Mouse (Mus musculus): ENCODE data around the gene Cog7.

The Cog7 gene

DNA sequence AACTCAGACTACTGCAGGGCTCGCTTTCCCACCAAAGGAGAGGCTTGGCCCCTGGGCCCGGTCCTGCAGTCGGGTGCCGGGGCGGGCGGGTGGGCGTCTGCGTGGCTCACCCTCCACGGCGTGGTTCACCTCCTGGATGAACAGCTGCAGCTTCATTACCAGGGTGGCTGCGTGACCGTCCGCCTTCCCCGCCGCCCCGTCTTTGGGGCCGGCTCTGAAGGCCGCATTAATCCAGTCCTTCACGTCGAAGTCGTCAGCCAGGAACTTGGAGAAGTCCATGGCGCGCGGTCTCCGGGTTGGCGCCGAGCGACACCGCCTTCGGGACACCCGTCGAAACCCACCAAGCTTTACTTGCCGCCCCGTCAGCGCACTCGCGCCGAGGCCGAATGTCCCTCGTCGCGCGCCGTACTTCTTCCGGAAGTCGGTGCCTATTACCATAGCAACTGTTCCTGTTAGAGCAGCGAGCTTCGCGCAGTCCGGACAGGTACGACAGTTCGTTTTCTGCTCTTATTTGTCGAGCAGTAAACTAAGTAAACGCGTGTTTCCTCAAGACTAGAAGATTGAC lies at the start of gene Cog7:
TSS of gene Cog7 (minus strand) at position 405 of the 565 bp plus-strand sequence.
- DNase-seq = peak; percentile 94

DNA sequence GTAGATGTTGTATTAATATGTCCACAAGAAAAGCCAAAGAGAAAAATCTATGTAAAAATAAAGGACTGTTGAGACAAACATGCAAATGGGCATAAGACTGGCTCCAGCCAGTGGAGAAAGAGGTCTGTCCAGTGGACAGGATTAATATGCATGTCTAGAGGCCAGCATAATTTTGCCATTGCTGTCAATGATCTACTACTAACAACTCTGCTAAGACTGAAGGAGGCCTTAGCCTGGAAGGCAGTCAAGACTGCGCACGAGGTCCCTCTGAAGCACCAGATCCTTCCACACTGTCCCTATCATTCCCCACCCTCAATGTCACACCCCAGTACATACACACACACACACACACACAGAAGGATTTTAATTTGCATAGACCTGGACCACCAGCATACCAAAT lies 40.6 kb upstream of the Cog7 start:
- DNase-seq = peak; percentile 41

DNA sequence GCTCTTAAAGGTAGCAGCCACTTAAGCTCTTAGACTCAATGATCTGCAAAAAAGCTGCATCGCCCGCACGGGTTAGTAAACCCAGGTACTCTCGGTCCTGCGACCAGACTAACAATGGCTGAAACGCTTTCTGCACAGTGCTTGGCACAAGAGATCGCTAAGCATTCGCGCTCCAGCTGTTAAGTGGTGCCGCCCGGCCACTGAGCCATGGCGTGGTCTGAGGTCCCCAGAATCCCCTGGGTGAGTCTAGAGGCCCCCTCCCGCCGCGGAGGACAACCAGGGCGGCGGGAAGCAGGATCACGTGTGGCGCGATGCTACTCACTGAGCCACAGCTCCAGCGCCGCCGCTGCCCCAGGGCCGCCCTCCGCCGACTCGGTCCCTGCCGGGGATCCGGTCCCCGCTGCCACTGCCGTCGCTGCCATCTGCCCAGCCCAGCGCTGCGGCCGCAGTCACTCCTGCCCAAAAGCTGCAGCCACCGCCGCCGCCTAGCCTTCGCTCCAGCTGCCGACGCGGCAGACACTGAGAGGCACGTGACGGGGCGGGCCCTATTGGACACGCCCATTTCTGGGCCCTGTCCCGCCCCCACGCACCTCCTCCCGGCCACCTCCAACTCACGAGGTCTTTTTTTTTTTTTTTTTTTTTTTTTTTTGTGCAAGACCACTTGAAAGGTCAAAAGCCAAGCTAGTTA lies 39.3 kb upstream of the Cog7 start, which contains the start of gene Gga2:
TSS of gene Gga2 (minus strand) at position 556 of the 688 bp plus-strand sequence.
- DNase-seq = peak; percentile 93

DNA sequence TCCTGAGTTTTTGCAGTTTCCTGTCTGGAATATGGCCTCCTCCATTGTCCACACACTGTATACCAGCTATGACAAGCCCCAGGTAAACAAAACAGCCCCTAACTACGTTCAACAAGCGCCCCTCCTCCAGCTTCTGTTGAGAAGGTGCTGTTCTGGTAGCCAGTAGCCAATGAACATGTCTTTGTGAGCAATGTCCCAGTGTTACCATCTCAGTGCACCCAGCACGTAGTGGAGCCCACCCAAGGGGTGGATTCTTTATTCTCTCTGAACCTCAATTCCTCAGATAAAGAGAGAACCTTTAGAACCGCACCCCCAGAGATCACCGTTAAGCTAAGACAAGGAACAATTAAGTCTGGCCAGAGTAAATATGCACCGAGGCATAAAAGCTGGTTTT lies 38.8 kb upstream of the Cog7 start:
- DNase-seq = peak; percentile 30

DNA sequence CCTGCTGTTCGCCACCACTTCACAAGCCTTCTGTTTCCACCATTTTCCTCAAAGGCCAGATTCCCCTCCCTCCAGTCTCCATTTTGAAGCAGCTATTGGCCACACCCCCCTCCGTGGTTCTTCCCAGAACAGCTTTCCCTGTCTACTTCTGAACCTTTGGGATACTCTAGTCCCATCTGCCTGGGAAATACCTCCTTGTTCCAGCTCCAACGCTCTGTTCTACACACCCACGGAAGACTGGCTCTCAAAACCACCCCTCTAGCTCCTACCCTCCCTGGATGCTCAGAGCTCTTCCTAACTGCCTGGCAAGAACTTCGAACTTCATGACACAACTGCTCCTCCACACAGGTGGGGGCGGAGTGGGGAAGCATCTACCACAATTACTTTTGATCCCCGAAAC lies 37.5 kb upstream of the Cog7 start:
- no peak for DNase-seq

DNA sequence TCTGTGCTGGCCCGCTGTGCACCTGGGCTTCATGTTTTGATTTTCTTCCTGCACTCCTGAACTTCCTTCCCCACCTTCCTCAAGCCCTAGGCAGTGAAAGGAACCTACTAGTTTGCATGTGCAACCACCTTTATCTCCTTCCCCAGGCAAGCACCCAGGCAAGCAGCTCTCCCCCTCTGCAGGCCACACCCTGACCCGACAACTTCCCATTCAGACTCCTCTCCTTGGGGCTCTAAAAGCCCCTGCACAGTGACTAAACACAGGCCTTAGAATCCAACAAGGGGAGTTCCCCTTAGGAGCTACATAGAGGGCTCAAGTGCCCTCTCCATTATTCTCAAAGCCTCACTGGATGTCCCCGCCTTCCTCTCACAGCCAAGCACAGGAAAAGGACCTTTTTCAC lies 36.7 kb upstream of the Cog7 start:
- no peak for DNase-seq

DNA sequence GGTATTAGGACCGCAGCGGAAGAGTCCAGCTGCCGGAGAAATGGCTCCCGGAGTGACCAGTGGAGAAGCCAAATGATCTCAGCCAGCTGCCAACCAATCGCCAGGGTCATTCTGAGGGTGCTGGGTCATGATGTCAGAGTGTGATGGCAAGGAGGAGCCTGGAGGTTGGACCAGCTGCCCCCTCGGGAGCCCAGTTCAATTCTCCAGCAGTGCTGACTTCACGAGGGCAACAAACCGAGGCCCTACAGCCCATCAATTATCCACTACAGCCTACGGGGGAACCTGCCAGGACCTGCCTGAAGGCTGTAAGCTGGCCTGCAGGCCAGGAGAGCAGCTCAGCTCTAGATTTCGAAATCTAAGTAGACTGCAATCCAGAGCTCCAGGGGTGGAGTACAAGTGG lies 34.2 kb upstream of the Cog7 start:
- peak; percentile 49 for DNase-seq

DNA sequence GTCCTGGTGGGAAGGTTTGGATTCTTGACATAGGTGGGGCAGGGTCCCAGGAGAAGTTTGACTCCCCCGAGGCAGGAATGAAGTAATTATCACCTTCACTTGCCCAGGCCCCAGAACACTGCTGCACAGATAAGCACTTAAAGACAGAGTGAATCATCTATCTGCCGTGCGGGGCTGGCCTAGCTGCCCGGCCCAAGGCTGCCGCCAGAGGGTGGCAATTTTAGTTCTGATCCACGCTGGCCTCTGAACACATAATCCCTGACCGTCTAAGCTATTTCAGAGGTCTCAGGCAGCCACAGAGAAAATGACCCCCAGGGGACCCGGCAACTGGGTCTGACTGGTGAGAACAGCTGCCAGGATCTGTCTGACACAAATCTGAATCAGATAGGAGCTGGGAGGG lies 33.6 kb upstream of the Cog7 start:
- peak; percentile 52 for DNase-seq

DNA sequence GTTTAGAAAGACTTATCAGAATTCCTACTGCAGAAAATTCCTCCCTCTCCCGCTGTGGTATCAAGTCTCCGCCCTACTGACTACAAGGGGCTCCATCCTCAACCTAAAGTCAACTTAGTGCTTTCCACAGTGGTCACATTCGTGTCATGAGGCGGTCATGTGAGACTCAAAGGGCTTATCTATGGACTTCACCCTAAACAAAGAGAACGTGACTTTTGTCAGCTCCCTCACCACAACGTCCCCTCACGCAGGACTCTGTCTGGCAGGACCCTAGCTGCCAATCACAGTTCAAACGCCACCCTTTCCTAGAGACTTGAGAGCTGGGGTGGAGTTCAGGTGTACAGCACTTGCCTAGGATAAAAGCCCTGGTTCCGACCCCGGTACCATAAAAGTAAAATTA lies 31.4 kb upstream of the Cog7 start:
- DNase-seq = no peak

DNA sequence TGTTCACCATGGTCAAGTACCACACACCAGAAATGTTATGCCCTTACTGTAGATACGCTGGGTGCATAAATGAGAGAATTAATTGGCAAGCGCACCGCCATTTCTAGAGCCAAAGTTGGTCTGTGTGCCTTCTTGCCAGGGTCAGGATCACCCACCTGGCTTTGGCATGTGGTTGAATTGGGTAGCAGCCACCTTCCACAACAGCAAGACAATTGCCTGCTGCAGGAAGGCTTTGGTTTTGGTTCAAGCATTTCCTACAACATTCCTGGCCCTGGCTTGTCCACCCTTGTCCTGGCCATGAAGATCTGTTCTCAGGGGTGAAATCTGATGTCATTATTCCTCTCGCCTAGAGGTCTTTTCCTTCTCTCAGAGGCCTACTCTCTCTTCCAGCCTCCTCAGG lies 30.9 kb upstream of the Cog7 start:
- no peak for DNase-seq

DNA sequence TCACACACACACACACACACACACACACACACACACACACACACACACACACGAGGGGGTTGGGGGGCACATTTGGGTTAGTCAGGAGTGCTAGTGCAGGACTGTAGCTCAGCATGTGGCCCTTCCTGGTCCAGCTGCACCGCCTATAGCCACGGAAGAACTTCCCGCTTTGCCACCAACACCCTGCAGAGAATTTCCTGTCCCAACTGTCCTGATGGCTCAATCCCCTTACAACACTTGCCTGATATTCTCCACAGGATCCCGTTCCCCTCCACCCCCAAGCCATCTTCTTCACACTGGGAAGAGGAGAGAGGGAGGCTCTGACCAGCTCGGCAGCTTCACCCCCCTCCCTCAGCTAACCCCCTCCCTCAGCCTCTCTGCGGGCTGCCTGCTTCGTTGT lies 18.9 kb upstream of the Cog7 start:
- DNase-seq = no peak

DNA sequence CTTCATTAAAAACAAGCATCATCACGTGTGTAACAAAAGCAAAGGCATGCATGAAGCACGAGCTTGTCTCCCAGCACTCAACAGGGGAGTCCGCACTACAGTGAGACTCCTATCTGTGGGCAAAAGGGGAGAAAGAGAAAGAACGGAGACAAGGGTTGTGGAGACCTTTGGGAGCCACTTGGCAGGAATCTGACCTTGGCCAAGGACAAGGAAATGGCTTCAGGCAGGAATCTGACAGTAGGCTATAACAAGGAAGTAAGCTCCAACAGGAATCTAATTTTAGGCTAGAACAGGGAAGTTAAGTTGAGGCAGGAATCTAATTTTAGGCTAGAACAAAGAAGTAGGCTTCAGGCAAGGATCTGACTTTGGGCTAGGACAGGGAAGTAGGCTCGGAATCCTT lies 14.4 kb upstream of the Cog7 start:
- no peak for DNase-seq

DNA sequence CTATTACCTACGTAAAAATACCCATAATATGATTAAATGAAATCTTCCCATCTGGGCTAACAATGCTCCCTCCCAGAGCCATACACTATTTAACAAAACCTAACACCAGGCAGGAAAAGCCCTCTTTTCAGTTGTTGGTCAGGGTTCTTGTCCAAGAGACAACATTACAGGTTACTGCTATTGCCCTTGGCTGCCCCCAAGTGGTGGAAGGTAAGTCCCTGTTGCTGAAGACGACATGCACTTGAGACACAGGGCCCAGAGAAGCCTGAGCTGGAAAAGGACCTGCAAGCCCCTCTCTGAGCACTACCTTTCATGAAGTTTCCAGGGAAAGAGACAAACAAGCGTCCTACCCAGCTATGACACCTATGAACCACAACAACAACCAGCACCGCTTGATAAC lies 6.5 kb downstream of the Cog7 start:
- DNase-seq = peak; percentile 66

DNA sequence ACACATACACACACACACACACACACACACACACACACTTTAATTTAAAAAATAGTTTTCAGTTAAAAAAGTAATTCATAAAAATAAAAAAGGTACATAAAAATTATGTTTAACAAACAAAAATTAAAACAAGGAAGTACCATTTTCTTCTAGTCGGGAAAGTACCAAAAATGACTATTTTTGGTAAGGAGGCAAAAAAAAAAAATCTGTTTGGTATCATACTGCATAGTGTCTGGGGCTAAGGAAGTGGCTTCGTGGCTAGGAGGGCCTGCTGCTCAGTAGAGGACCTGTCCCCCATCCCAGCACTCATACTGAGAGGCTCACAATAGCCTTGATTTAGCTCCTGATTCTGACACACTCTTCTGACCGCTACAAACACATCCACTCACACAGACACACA lies 9.8 kb downstream of the Cog7 start:
- DNase-seq = no peak

DNA sequence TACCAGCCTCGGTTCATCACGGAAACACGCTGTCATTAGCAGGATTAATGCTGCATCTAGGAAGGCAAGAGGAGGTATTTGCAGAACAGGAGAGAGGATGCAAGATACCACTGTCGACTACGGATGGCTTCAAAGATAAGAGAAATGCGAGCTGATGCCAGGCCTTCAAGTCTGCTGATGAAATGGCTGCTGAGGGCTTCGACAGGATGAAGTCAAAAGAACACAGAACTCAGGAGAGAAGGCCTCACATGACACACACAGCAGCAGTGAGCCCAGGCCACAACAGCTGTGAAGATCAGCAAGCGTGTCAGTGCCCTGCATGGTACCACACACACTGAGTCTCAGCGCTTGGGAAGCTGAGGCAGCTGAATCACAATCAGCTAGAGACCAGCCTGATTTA lies 11.3 kb downstream of the Cog7 start:
- DNase-seq = no peak

DNA sequence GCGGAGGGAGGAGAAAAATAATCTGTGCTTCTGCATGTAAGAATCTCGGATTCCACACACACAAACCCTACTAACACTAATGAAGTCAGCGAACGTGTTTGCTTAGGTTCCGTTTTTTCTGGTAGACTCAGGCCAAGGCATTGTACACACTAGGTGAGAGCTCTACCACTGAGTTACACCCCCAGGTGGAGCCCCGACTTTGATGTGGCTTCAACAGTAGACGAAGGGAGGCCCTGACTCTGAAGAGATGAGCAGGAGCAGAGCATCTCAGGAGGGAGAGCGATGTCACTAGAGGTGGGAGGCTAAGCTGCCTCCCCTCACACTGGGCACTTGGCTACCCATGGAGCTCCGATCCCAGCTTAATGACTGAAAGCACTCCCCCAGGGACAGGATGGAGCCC lies 12.7 kb downstream of the Cog7 start:
- no peak for DNase-seq

DNA sequence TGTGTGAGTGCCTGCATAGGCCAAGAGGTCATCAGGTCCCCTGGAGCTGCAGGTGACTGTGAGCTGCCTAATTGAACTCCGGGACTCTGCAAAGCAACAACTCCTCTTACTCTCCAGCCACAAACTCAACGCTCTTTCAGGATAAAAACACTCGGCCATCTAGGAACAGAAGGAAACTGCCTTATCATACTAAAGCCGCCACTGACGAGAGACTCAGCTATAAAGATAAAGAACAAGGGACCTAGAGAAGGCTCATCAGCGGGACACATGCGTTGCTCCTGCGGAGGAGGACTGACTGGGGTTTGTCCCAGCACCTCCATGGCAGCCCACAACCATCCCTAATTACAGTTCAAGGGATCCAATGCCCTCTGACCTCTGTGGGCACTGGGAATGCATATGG lies 13.3 kb downstream of the Cog7 start:
- no peak for DNase-seq

DNA sequence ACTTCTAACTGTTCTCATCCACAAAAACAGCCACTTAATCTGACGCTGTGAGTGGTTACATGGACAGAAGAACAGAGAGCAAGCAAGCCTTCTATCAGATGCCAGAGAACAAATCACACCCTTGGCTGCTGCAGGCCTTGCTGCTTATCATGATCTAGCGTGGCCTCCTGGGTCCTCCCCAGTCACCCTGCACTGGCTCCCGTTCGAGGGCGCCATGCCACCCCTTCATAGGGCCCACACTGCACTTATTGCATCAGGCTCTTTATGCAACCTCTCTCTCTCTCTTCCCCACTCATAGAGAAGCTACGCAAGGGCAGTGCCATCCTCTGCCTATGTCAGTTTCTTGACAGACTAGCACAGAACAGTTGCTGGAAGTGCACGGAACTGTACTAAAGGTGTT lies 15.3 kb downstream of the Cog7 start:
- no peak for DNase-seq

DNA sequence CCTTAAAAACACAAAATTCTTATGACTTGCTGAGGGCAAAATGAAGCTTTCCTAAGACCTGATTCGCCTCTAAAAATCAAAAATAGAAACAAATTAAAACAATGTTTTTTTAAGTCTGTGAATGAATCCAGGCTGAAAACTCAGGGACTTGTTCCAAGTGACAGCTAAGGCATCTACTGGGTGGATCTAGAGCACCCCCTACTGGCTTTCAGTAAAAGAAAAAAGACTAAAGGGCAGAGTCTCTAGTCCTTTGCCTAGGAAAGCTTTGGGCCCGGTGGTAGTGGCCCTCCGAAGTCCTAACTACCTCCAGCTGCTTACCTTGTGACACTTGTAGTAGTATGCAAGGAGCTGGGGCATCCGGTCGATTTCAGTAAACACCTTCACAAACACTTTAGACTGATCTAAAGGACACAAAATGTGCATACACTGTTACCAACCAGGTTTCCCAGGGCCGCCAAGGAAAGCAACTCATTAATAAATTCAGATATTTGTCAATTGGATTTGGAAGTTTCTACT lies 17.6 kb downstream of the Cog7 start:
- peak; percentile 44 for DNase-seq

DNA sequence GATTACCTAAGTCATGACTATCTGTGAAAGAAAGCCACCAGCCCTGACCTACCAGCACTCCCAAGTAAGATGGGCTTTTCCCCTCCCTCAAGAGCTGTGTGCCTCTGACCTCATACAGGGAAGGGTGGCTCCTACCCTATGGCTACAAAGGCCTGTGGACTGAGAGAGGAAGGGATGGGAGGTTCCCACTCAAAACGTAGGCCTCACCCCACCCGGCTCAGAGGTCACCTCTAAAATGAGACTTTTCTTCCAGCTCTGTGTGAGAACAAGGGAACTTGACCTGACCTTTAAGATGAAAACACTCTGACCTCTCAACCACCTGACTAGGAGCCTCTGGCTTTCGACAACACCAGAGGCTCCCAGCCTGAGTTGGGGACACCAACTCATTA lies 18.9 kb downstream of the Cog7 start:
- no peak for DNase-seq

DNA sequence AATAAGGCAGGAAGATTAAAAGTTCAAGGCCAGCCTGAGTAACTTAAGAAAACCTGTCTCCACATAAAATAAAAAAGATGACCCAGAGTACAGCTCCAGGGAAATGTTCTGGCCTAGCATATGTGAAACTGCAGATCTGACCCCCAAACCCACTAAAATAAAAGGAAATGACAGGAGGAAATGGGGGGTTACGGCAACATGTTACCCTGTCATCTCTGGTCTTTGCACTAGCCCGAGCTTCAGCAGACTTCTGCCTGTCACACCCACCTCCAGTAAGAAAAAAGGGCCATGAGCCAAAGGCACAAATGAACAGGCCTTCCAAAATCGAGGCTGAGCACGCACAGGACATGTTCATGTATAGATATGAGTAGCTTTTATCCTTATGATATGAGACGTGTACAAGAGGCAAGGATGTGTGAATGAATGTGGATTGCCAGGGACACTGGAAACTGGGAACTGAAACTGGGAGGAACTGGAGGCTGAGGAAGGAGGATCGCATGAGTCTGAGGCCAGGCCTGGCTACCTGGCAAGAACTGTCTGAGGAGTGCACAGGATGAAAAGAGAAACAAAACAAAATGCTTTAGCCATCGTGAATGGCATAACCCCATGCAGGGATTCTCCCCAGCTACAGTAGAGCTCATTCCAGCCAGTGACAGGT lies 19.5 kb downstream of the Cog7 start:
- DNase-seq = no peak

DNA sequence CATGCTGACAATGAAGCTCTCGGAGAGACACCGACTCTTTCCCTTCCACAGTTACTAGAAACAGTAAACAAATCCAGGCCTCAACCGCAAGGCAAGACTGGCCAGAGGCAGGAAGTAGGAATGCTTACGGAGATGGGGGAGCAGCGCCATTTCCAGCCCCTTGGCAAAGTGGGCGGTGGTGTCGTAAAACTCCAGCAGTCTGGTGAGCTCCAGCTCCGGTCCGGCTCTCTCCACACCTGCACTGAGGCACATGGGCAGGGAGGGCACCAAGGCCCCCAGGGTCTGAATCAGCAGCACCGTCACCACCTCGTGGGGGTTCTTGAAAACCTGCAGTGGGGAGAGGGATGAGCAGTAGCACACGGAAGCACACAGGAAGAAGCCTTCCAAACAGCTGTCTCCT lies 25.7 kb downstream of the Cog7 start:
- no peak for DNase-seq

DNA sequence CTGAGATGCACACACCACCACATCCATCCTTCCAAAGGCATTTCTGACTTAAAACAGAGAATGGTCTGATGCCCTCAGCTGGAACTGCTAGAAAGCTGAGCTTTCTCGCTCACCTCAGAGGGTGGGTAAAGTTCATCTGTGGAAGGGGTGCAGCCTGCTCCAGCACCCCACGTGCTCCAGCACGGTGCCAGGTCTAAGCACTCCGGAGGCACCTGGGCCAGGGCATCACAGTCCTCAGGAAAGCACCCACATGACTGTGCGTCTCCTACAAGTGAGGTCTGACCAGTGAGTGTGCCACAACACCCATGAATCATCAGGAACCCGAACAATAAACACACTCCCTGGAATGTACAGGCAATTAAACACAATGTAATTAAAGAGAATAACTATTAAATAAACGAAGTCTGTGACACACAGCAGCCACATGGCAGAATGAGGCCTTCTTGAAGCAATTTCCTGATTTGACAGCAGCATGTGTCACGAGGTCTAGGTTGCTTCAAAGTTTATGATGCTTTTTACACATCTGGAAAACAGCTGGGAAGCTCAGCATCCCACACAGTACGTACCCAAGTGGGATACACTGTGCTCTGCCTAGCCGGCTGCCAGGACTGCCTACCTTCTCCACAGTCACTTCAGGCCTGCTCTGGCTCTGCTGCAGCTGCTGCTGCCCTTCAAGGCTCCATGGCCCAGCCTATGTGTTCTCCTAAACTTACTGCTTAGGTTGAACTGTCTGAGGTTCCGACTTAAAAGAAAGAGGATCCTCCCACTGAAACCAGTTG lies 26.4 kb downstream of the Cog7 start:
- peak; percentile 16 for DNase-seq

DNA sequence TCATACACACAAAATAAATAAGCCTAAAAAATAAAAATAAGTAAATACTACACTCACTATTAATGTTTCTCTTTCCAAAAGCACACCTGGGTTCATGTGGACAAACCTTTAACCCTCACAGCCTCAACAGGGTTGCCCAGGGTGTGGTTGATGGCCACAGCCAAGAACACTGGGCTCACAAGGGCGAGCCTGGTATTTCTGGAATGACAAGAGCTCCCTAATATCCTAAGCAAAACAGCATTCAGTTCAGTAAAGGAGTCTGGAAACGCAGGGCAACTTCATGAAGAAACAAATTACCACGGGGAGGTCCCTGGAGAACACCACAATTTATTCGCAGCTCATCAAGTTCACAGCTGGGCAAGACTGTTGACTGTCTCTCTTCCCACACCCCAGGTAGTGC lies 34.0 kb downstream of the Cog7 start:
- DNase-seq = no peak
